Mouse (Mus musculus) intestine, embryonic 15.5 days (tissue): Measurements from ENCODE around the gene Kdelr2. TPM values are rescaled to one million over a fixed set of nuclear protein-coding genes. Genes with fewer than 3 reads are reported as not detected.
"Not testable (repeated sequence)": the region's sequence is repeated elsewhere in the genome, so short reads cannot be mapped to it uniquely, and the experiment has no call there.

ENCODE experiments used
- ATAC-seq: fragments of 200-750 bp; cut with Nextera tagmentation; 2 replicates; pipeline ENCODE4 v1.8.0; 2017; ENCODE audit warnings: moderate TSS enrichment, moderate library complexity
- H3K27ac ChIP-seq: fragments of 300-500 bp; sonication (generic); 2 replicates; pipeline ENCODE4 v1.5.1; 2015; ENCODE audit warnings: mild to moderate bottlenecking, inconsistent platforms
- H3K27me3 ChIP-seq: fragments of 300-500 bp; sonication (generic); replicated peaks from 2 replicates; pipeline ENCODE4 v1.6.1; 2015; ENCODE audit warnings: inconsistent platforms
- H3K36me3 ChIP-seq: fragments of 300-500 bp; sonication (generic); 2 replicates; pipeline ENCODE4 v1.6.1; 2015; ENCODE audit warnings: inconsistent platforms
- H3K4me1 ChIP-seq: fragments of 300-500 bp; sonication (generic); replicated peaks from 2 replicates; pipeline ENCODE4 v1.6.1; 2015; ENCODE audit warnings: inconsistent platforms
- H3K4me2 ChIP-seq: fragments of 300-500 bp; sonication (generic); replicated peaks from 2 replicates; pipeline ENCODE4 v1.6.1; 2015; ENCODE audit warnings: mild to moderate bottlenecking, inconsistent platforms
- H3K4me3 ChIP-seq: fragments of 300-500 bp; sonication (generic); replicated peaks from 2 replicates; pipeline ENCODE4 v1.5.1; 2015; ENCODE audit warnings: inconsistent platforms
- H3K9ac ChIP-seq: fragments of 300-500 bp; sonication (generic); 2 replicates; pipeline ENCODE4 v1.6.1; 2015; ENCODE audit warnings: inconsistent platforms
- H3K9me3 ChIP-seq: fragments of 300-500 bp; sonication (generic); 2 replicates; pipeline ENCODE4 v1.6.1; 2016; ENCODE audit warnings: inconsistent platforms
- WGBS: fragments of 180-500 bp; shearing (Covaris S2); methylation state at CpG from one replicate; pipeline ENCODE4 v1.1.7; 2015; 5-methylcytosine and 5-hydroxymethylcytosine counted together
- polyA plus RNA-seq: library from polyadenylated mRNA; unstranded; fragments of >200 nt; fragmentation: Nextera tagmentation; extraction: Ambion mirVana; gene quantifications from 2 replicates; pipeline ENCODE4 v1.2.1, GENCODE M21; 2015

The Kdelr2 gene
- polyA plus RNA-seq, 1 experiment from 2014 or later: 371 TPM

GRCm38 (mm10) chr5:143370416-143371145 is 33.1 kb upstream of the Kdelr2 start:
- H3K4me2 ChIP-seq: peak overlapping the region; percentile 56; the same call in 1 of the 2 replicates
- H3K4me1 ChIP-seq: peaks cover 10% of the 10 kb centered on the region
- no peak for ATAC-seq
- peaks cover 80% of the 10 kb centered on the region for H3K27me3 ChIP-seq
- H3K27ac ChIP-seq: no peak overlapping the region
- H3K9me3 ChIP-seq: no peaks in the 10 kb centered on the region
- no peak overlapping the region for H3K9ac ChIP-seq
- H3K36me3 ChIP-seq: no peaks in the 10 kb centered on the region
- no peak overlapping the region for H3K4me3 ChIP-seq
- 28% methylated on average over 17 of the region's 17 CpGs for WGBS

- no peak for ATAC-seq
- Histone ChIP-seq H3K9ac (no peak overlapping the region), H3K4me2 (no peak overlapping the region), H3K9me3 (no peaks in the 10 kb centered on the region), H3K4me1 (peaks cover 10% of the 10 kb centered on the region), H3K36me3 (no peaks in the 10 kb centered on the region), H3K4me3 (no peak overlapping the region), H3K27ac (no peak overlapping the region), H3K27me3 (peaks cover 76% of the 10 kb centered on the region)
- 46% methylated on average over 4 of the region's 4 CpGs for WGBS
Observed at GRCm38 (mm10) chr5:143371146-143371510, 32.5 kb upstream of the Kdelr2 start.

DNA sequence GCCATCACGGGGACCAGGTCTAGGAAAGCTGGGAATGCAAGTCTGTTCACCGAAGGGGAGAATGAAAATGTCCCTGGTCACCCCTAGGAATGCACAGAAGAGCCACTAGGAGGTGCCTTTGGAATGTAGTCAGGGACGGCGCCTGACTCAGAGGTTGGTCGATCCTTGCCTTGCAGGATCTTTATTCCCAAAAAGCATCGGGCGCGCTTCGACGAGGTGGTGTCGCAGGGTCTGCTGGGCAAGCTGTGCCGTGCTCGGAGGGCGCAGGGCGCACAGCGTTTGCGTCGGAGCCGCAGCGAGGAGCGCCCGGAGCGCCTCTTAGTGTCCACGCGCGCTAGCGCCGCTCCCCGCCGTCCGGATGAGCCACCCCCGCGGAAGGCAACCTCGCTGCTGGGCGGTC is 30.8 kb upstream of the Kdelr2 start:
- Histone ChIP-seq H3K27me3 (peaks cover 72% of the 10 kb centered on the region), H3K27ac (no peak overlapping the region), H3K4me3 (peak overlapping the region; percentile 33), H3K4me1 (peaks cover 10% of the 10 kb centered on the region), H3K4me2 (peak overlapping the region; percentile 67), H3K36me3 (no peaks in the 10 kb centered on the region), H3K9me3 (no peaks in the 10 kb centered on the region), H3K9ac (no peak overlapping the region)
- 2% methylated on average over 35 of the region's 35 CpGs for WGBS
- no peak for ATAC-seq

- Histone ChIP-seq H3K9ac (peak overlapping the region; percentile 26; the same call in 1 of the 2 replicates), H3K4me2 (peak overlapping the region; percentile 63), H3K4me1 (peaks cover 5% of the 10 kb centered on the region), H3K4me3 (peak overlapping the region; percentile 30), H3K27ac (no peak overlapping the region), H3K27me3 (peaks cover 47% of the 10 kb centered on the region), H3K9me3 (no peaks in the 10 kb centered on the region), H3K36me3 (no peaks in the 10 kb centered on the region)
- 5% methylated on average over 21 of the region's 21 CpGs for WGBS
- ATAC-seq: peak; percentile 81
Observed at GRCm38 (mm10) chr5:143375242-143375641, 28.4 kb upstream of the Kdelr2 start.

- Histone ChIP-seq H3K27ac (no peak overlapping the region), H3K36me3 (no peaks in the 10 kb centered on the region), H3K9ac (no peak overlapping the region), H3K4me1 (peaks cover 5% of the 10 kb centered on the region), H3K9me3 (no peaks in the 10 kb centered on the region), H3K4me2 (no peak overlapping the region), H3K27me3 (peaks cover 38% of the 10 kb centered on the region), H3K4me3 (no peak overlapping the region)
- 82% methylated on average over 4 of the region's 4 CpGs for WGBS
- ATAC-seq: no peak
Observed at GRCm38 (mm10) chr5:143376156-143376555, 27.5 kb upstream of the Kdelr2 start.

DNA sequence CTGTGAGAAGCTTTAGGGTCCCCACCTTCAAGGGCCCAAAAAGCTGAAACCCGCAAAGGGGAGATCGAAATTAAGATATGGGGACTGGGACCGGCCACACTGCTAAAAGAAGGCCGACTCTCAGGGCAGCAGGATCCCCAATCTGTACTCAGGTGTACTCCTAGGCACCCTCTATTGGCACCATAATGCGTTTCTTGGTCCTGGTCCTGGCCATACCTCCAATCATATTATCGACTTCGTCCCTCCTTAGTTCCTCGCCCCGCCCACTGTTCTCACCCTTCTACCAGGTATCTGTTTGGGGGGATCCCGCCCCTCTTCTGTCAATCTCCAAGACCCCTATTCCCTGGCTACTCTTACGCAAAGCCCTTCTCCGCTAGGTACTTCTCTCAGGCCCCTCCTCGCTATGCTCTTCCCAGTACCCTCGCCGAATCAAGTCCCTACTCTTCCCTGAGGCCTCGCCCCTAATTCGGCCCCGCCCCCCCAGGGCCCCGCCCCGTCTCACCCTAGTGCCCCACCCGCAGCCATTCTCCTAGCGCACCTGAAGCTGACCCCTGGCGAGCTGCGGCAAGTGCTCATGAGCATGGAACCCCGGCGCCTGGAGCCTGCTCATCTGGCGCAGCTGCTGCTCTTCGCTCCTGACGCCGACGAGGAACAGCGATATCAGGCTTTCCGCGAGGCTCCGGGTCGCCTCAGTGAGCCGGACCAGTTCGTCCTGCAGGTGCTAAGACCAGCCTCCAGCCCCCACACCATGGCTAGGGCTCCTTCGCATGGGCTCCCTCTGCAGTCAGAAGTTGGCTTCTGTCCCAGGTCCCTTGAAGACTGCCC is 16.6 kb upstream of the Kdelr2 start:
- peak overlapping the region; percentile 17; the same call in 1 of the 2 replicates for H3K9ac ChIP-seq
- WGBS: 9% methylated on average over 39 of the region's 39 CpGs

DNA sequence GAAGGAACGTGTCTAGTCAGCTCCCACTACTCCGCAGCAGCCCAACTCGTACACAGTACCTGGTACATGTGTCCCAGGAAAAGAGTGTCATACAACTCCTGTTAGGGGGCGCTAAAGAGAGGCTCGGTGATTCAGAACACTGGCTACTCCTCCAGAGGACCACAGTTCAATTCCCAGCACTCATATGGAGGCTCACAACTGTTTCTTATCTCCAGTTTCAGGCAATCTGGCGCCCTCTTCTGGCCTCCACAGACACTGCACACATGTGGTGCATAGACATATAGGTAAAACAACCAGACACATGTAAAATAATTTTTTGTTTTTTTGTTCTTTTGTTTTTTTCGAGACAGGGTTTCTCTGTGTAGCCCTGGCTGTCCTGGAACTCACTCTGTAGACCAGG is 9.5 kb upstream of the Kdelr2 start:
- no peak overlapping the region for H3K27ac ChIP-seq
- no peaks in the 10 kb centered on the region for H3K4me1 ChIP-seq
- no peak overlapping the region for H3K9ac ChIP-seq
- no peak overlapping the region for H3K4me3 ChIP-seq
- H3K27me3 ChIP-seq: no peaks in the 10 kb centered on the region
- no peaks in the 10 kb centered on the region for H3K36me3 ChIP-seq
- ATAC-seq: no peak
- WGBS: 80% methylated on average over 7 of the region's 7 CpGs
- no peaks in the 10 kb centered on the region for H3K9me3 ChIP-seq
- no peak overlapping the region for H3K4me2 ChIP-seq

More for the DNA sequence above, 16.6 kb upstream of the Kdelr2 start:
- Histone ChIP-seq H3K27ac (no peak overlapping the region), H3K4me2 (peak overlapping the region; percentile 84), H3K4me3 (peak overlapping the region; percentile 35), H3K4me1 (peaks cover 10% of the 10 kb centered on the region), H3K9me3 (no peaks in the 10 kb centered on the region), H3K27me3 (peaks cover 13% of the 10 kb centered on the region), H3K36me3 (no peaks in the 10 kb centered on the region)
- peak; percentile 96 for ATAC-seq

DNA sequence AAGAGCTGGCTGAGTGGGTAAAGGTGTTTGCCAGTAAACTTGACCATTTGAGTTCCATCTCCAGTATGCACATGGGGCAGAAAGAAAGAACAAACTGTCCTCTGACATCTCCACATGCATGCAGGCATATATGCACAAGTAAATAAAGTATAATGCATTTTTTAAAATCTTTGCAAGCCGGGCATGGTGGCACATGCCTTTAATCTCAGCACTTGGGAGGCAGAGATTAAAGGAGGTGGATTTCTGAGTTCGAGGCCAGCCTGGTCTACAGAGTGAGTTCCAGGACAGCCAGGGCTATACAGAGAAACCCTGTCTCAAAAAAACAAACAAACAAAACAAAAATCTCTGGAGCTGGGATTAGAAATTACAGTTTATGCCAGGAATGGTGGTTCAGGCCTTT is 8.7 kb upstream of the Kdelr2 start:
- not testable (repeated sequence) for H3K27me3 ChIP-seq, H3K36me3 ChIP-seq, H3K27ac ChIP-seq, H3K4me1 ChIP-seq, H3K9me3 ChIP-seq, ATAC-seq, H3K4me2 ChIP-seq, H3K9ac ChIP-seq, H3K4me3 ChIP-seq
- 91% methylated on average over 2 of the region's 2 CpGs for WGBS

DNA sequence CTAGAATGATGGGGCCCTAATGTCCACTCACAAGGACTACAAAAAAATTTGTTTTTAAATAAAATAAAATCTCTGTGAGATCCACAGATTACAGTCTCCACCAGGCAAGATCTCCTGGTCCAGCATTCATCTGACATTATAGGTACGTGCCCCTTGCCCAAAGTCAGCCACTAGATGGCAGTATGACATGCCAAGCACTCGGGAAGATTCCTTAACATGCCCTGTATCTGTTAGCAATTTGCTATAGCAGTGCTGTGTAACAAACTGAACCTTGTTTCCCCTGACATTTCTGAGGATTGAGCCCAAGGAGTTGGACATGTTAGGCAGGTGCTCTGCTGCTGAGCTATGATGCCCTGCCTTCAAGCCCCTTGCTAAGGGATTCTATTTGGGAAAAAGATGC is 8.0 kb upstream of the Kdelr2 start:
- Histone ChIP-seq H3K27me3 (no peaks in the 10 kb centered on the region), H3K4me3 (no peak overlapping the region), H3K9ac (no peak overlapping the region), H3K4me1 (0 out of 2 replicates have a peak, but pooled peaks cover under 1% of the 10 kb centered on the region), H3K4me2 (no peak overlapping the region), H3K36me3 (no peaks in the 10 kb centered on the region), H3K27ac (no peak overlapping the region), H3K9me3 (no peaks in the 10 kb centered on the region)
- no peak for ATAC-seq
- 56% methylated on average over 2 of the region's 2 CpGs for WGBS

DNA sequence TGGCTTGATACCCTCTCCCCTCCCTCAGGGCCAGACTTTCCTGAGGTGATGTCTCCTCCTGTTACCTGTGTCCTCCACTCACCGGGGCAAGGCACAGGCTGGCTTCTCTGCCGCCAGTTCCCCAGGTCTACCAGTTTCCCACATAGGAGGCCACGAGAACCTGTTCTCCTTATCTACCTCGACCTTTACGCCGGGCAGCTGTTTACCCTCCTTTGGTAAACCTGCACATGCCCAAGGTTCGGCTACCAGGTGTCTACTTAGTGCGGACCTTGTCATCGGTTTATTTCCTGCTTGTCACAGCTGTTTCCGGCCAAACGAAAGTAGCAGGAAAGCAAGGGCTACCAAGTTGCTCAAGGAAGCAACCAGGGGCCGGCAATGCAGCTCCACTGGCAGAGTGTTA is 3.1 kb upstream of the Kdelr2 start:
- Histone ChIP-seq H3K9ac (no peak overlapping the region), H3K36me3 (no peaks in the 10 kb centered on the region), H3K9me3 (no peaks in the 10 kb centered on the region), H3K27me3 (no peaks in the 10 kb centered on the region), H3K4me2 (peak overlapping the region; percentile 45), H3K27ac (peak overlapping the region; percentile 71), H3K4me3 (no peak overlapping the region), H3K4me1 (peaks cover 15% of the 10 kb centered on the region)
- WGBS: 46% methylated on average over 12 of the region's 12 CpGs
- ATAC-seq: peak; percentile 78

DNA sequence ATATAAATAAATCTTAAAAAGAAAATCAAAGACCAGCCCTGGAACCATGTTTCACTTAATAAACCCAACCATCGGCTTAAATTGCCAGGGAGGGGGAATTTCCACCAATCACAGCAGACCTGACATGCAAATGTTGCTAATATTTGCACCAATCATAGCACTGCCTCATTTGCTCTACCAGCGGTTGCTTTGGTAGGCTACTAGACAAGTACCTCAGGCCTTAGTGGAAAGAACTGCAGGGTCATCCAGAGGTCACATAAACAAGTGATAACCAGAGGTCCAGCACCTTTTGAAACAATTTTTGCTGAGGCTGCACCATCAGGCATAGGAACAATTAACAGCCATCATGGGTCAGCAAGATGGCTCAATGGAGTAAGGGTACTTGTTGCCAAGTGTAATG is 2.1 kb upstream of the Kdelr2 start:
- no peak overlapping the region for H3K9ac ChIP-seq
- no peaks in the 10 kb centered on the region for H3K27me3 ChIP-seq
- no peak for ATAC-seq
- WGBS: 49% methylated on average over 2 of the region's 2 CpGs
- no peak overlapping the region for H3K4me2 ChIP-seq
- no peak overlapping the region for H3K27ac ChIP-seq
- no peaks in the 10 kb centered on the region for H3K9me3 ChIP-seq
- peaks cover 16% of the 10 kb centered on the region for H3K4me1 ChIP-seq
- no peak overlapping the region for H3K4me3 ChIP-seq
- H3K36me3 ChIP-seq: no peaks in the 10 kb centered on the region

GRCm38 (mm10) chr5:143404148-143404930 is 701 bp downstream of the Kdelr2 start:
- no peaks in the 10 kb centered on the region; the same call in 1 of the 2 replicates for H3K36me3 ChIP-seq
- H3K4me1 ChIP-seq: peaks cover 16% of the 10 kb centered on the region
- 3% methylated on average over 34 of the region's 34 CpGs for WGBS
- peak overlapping the region; percentile 67 for H3K4me2 ChIP-seq
- peak overlapping the region; percentile 90 for H3K27ac ChIP-seq
- H3K9me3 ChIP-seq: no peaks in the 10 kb centered on the region
- H3K4me3 ChIP-seq: peak overlapping the region; percentile 72
- H3K9ac ChIP-seq: peak overlapping the region; percentile 93
- H3K27me3 ChIP-seq: no peaks in the 10 kb centered on the region
- peak; percentile 7 for ATAC-seq
